Mouse (Mus musculus) layer of hippocampus, postnatal 36 days (tissue): ENCODE data around the gene Tmem167b. TPM values are rescaled to one million over a fixed set of nuclear protein-coding genes. Genes with fewer than 3 reads are reported as not detected.
A peak's percentile ranks its signal among the peaks of the same experiment; 100 is the strongest.
"Not testable (repeated sequence)": the region's sequence is repeated elsewhere in the genome, so short reads cannot be mapped to it uniquely, and the experiment has no call there.

Source experiments
- DNase-seq, 2 experiments: peaks; one replicate each; pipeline ENCODE4 v3.0.0; 2022
- total RNA-seq, 2 experiments: library from RNA; stranded (reverse); gene quantifications; 2 replicates each; pipeline ENCODE4 v1.2.3; 2021

The Tmem167b gene
- total RNA-seq: 10 to 100 TPM; 51.2 to 54.0 TPM

GRCm38 (mm10) chr3:108562133-108562730, at the start of gene Tmem167b:
Gene Tmem167b, minus strand, starts transcription at chr3:108562466.
- DNase-seq: peak; percentile 97 to 98

GRCm38 (mm10) chr3:108608906-108609305, 46.6 kb upstream of the Tmem167b start:
- DNase-seq: no peak

DNA sequence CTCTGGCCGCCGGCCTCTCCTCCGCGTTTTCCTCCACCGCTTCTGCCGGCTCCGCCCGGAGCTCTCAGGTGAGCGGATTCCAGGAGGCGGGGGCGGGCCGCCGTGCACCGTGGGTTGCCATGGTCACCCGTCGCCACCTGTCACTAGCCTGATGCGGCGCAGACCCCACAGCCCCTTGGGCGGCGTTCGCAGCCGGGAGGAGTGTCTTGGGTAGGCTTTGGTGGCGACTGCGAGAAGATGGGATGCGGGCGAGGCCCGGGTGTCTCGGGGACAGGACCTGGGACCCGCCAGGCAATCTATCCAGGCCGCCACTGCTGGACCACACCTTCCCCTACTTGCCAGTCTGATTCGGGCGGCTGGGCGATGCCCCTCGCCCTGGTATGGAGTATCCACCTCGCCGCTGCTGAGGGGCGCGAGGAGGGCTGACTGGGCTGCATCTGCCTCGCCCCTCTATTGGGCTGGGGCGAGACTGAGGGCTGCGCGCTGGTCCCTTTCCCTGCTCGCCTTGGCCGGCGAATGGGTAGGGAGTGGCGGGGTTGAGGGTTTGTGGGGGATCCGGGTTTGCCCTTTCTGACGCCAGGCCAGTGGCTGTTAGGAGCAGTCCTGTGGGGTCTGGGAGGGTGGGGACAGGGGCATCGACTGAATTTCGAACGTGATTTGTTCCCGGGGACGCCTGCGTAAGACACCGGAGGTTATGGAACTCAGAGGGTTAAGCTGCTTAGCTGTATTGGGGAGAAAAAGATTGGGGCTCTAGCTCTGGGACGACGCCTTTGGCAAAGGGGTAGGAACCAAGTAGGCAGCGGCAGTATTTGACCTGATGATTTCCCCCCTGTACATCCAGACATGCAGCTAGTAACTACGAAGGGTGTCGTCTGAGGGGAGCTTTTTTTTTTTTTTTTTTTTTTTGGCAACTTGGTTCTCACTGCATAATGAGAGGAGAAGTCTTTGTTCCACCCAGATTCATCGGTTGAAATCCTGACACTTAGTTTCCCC, 29.6 kb upstream of the Tmem167b start:
- peak in 1 of 2 experiments; percentile 15 for DNase-seq

DNA sequence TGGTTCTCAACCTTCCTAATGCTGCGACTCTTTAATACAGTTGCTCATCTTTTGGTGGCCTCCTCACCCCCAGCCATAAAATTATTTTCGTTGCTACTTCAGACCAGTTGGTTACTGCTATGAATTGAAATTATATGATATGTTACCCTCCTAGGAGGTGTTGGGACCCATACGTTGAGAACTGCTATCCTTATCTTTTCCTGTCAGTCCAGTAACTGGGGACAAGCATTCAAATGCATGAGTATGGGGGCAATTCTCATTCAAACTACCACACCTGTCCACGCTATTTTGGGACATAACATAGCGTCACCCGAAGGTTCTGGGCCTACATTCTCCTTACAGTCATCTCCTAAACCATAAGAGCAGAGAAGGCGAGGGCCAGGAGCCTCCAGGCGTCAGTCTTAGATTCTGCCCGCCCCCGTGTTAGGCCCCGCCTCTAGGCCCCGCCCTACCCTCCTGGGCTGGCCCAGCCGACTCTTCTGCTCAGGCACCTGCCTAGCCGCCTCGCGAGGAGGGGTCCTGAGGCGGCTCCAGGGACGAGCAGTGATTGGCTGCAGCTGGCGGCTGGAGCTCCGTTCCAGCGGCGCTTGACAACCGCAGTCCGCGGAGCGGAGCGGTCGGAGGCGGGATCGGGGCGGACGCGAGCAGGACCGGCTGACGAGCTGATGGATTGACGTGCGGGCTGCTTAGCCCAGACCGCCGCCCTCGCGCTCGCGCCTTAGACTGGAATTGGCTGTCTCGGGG, 28.7 kb upstream of the Tmem167b start, which contains the start of gene Wdr47:
TSS of gene Wdr47 (plus strand) at position 494 of the 744 bp plus-strand sequence.
- DNase-seq: peak; percentile 95 to 96

GRCm38 (mm10) chr3:108588446-108588845, 26.2 kb upstream of the Tmem167b start:
- DNase-seq: no peak

DNA sequence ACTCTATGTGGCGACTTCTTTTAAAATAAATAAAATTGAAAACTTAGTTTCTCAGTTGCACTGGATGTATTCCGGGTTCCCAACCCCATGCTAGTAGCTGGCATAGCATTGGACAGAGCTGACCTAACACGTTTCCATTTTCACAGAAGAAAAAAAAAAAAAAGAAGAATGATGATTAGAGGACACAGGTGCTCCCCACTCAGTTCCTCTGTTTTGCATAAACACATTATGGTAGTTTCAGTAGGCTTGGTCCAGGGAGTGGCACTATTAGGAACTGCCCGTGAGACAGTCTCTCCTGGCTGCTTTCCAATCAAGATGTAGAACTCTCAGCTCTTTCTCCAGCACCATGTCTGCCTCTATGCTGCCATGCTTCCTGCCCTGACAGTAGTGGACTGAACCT, 22.3 kb upstream of the Tmem167b start:
- no peak for DNase-seq

- no peak for DNase-seq
Measured at GRCm38 (mm10) chr3:108574018-108574417, 11.8 kb upstream of the Tmem167b start.

GRCm38 (mm10) chr3:108572309-108573010, 10.2 kb upstream of the Tmem167b start:
- no peak for DNase-seq

GRCm38 (mm10) chr3:108571443-108572294, 9.4 kb upstream of the Tmem167b start, which contains the start of gene Taf13:
Gene Taf13, plus strand, starts transcription at chr3:108571698.
- DNase-seq: peak; percentile 96 to 97

DNA sequence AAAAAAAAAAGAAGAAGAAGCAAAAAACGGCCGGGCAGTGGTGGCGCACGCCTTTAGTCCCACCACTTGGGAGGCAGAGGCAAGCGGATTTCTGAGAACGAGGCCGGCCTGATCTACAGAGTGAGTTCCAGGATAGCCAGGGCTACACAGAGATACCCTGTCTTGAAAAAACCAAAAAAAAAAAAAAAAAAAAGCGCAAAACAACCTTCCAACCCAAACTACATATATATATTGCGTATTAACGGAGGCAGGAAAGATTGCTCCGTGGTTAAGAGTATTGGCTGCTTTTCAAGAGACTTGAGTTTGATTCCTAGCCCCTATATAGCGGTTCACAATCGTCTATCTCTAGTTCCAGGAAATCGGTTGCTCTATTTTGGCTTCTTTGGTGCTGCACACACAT, 8.5 kb upstream of the Tmem167b start:
- no peak for DNase-seq

DNA sequence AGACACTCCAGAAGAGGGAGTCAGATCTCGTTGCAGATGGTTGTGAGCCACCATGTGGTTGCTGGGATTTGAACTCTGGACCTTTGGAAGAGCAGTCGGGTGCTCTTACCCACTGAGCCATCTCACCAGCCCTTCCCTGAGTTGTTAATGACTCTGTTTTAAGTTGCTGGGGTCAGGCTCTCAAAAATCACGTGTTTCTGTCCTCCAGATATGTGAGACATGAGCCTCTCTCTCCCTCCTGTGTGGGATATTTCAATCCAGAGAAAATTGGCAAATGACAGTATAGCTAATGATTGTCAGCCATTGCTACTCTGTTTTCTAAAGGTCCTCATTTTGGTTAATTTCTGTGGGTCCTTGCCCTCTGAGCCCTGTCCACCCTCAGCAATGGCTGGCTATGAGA, 7.4 kb upstream of the Tmem167b start:
- not testable (repeated sequence) for DNase-seq

- DNase-seq: peak in 1 of 2 experiments; percentile 43
Measured at GRCm38 (mm10) chr3:108567990-108568877, 6.0 kb upstream of the Tmem167b start.

DNA sequence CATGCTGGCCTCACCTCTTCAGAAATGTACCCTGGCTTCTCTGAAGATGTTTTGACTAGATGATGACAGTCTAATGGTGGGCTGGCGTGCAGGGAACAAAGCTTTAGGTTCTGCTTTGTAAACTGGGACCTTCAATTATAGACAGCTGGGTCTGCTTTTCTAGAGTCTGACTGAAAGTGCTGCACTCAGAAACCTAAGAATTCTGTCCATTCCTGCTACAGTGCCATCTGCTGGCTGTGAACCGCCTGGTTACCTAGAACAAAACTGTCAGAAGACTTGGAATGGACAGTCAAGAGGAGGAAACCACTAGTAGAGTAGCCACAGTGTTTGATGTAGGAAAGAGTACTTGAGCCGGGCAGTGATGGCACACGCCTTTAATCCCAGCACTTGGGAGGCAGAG, 1.0 kb upstream of the Tmem167b start:
- peak; percentile 62 to 70 for DNase-seq

DNA sequence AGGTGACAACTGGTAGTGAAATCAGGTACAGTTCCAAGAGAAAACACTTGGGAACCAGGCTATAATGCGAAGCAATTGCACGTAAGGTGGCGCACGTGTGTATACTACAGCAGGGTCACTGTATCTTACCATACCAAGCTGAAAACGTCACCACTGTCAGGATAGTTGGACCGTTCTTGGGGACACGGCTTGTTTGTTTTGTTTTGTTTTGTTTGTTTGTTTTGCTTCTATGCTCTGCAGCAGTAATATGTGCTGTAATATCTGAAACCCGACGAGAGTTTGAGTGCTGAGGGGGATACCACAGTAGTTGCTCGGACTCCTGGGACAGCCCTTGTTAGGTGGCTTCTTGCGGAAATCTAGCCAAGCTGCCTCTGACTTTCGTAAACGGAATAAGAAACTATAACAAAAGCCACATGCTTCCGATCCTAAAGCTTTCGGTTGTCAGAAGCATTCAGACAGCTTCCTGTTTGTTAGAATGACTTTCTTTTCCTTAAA, 558 bp upstream of the Tmem167b start:
- peak in 1 of 2 experiments; percentile 7 for DNase-seq

- no peak for DNase-seq
Measured at GRCm38 (mm10) chr3:108557888-108558287, 4.4 kb downstream of the Tmem167b start.

DNA sequence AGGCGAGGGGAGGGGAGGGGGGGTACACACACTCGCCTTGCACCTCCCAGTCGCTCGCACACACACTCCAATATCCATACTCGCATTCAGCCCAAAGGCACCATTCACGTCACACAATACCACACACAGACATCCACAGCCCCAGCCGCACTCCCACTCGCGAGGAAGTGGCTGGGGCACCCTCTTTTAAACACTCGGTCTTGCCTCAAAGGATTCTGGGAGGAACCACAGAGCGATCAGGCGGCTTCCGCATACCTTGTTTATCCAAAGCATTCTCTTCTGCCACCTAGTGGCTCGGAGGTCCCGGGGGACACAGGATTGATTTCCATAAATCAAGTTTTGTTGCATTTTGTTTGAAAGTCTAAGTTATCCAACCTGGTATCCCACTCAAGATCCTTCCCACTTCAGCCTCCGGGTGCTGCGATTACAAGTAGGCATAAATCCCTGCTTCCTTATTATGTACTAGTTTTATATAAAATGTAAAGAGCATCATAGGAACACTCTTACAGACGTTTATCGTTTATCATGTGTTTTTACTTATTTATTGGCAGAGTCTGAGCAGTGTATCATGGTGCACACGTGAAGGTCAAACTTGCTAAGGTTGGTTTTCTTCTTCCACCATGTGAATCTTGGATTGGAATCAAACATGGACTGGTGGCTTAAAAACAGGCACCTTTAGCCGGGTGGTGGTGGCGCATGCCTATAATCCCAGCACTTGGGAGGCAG, 7.5 kb downstream of the Tmem167b start:
- peak; percentile 89 to 92 for DNase-seq

DNA sequence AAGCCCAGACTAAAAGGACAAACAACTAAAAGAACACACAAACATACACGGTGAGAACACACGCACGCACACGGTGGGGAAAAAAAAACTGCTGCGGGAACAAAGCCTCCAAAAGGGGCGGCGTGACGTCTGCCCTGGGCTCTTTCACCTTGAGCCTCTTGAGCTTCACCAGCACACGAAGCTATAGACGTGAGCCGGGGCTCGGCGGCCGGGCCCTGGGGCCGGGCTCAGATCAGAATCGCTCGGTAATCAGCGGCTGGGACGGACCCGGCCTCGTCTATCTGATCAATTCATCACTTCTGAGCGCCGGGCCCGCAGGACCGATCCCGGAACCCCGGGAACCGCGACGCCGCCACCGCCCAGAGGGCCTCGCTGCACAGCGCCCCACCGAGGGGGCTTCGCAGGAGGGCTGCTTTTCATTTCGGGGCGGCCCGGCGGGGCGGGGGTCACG, 8.1 kb downstream of the Tmem167b start:
- DNase-seq: no peak

GRCm38 (mm10) chr3:108542299-108542698, 20.0 kb downstream of the Tmem167b start:
- DNase-seq: no peak

- DNase-seq: peak; percentile 83
Measured at GRCm38 (mm10) chr3:108537303-108537702, 25.0 kb downstream of the Tmem167b start.
